Mouse (Mus musculus) embryo, embryonic 11 days (tissue): ENCODE results near the gene Krt18.

Experiments
- DNase-seq: peaks from one replicate; pipeline ENCODE4 v3.0.0-alpha.2; 2015

The Krt18 gene

GRCm38 (mm10) chr15:102012260-102012765 is 15.7 kb upstream of the Krt18 start:
- DNase-seq = no peak

DNA sequence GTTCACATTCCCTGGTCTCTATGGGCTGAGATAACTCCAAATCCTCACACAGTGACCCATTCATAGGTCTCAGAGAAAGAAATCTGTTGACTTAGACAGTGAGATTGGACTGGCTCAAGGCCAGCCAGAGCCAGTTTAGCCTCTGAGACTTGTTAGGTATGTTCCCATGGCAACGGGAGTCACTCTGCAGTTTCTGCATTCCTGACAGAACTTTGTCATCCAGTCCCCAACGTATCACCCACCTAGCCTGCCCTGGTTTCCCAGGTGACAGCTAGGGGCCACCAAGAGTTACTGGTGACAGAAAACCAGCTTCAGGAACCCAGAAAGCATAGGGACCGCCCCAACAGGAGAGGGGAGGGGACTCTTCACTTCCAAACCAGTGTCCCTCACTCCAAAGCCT is 14.3 kb upstream of the Krt18 start:
- DNase-seq = peak; percentile 72

DNA sequence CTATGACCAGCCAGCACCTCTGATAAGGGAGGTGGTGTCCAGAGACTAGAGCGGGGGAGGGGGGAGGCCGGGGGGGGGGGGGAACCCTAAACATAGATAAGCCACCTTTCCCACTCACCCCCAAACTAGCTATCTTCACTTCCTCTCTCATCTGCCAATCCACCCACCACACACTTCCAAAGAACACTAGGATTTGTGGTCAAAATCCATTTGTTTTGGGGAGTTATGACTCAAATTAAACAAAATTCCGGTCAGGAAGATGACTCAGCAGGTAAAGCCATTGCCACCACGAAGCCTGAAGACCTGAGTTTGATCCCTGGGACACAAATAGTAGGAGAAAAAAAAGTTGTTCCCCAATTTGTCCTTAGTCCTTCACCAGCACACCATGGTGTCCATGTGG is 13.1 kb upstream of the Krt18 start:
- no peak for DNase-seq

DNA sequence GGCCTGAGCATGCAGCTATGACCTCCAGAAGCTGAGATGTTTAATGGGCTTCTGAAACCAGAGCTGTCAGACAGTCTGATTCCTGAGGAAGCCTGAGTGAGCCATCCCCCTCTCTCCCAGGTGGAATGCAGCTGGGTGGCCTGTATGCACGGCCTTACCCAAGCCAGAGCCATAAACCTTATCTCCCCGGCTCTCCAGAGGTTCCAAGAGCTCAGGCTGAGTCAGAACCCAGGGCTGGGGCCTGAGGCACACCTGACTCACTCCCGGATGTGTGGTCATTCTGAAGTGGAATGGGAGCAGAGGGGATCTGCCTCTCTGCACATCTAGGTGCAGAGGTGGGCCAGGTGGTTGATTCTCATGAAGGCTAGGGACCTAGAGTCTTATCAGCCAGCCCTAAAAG is 11.9 kb upstream of the Krt18 start:
- DNase-seq = no peak

- DNase-seq = no peak
Measured at GRCm38 (mm10) chr15:102016787-102017186, 11.2 kb upstream of the Krt18 start.

- peak; percentile 64 for DNase-seq
Measured at GRCm38 (mm10) chr15:102017918-102018463, 10.0 kb upstream of the Krt18 start.

- DNase-seq = no peak
Measured at GRCm38 (mm10) chr15:102022481-102022880, 5.5 kb upstream of the Krt18 start.

DNA sequence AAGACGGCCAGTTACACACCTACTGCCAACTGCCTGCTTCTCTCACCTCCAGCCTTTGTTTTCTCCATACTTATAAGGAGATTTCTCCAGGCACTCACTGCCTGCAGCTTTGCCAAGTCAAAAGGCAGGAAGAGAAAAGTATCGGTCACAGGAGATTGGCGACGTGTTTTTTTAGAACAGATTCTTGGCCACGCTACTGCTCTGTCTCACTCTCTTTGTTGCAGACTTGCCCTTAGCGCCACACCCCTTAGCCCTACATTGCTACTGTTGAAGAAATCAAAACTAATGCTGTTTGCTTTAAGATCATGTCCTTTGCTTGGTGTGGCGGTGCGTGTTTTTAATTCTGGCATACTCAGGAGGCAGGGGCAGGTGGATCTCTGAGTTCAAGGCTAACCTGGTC is 4.1 kb upstream of the Krt18 start:
- no peak for DNase-seq

DNA sequence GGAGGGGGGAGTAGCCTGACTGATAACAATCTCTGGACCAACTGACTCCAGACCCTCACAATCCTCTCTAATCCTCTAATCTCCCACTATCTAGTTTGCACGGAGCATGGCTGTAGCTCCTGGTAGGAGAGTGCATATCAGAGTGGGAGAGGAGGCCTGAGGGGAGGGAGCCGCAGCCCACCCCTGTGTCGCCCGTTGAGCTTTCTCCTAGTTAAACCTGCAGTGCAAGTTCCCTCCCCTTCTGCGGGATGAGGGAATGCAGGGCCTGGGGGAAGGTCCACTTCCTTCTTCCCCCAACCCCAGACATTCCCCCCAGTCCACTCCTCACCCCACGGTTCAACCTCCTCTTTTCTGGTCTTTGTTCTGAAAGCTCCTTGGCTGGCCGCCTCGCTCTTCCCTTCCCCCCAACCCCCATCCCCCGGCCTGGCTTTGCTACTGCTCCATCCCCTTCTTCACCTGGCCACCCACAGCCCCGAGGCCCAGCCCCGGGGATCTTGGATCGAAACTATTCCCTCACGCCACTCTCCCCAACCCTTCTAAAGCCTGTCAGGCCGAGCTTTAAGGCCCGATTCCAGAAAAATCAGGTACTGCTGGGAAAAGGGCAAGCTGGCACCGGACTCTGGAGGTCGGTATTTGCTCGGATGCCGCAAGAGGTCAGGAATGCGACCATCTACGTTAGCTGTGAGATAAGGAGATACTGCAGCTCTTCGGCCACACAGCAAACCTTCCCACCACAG is 2.7 kb upstream of the Krt18 start:
- DNase-seq = peak; percentile 52

DNA sequence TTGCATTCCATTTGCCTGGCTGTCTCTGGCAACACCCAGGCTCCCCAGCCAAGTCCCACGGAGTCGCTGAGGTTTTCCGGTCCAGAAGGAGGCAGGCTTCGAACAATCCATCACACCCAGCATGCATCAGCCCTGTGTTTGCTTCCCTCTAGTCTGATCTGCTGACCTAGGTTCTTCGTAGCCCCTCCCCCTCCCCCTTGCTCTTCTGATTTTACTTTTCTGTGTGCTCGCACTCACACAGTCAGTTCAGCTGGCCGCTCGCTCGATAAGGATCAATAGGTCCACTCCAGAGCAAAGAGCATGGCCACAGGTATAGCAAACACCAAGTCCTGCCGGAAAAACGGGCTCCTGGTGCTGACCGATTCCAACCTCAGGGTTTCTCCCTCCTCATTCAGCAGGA is 1.6 kb upstream of the Krt18 start:
- peak; percentile 54 for DNase-seq

DNA sequence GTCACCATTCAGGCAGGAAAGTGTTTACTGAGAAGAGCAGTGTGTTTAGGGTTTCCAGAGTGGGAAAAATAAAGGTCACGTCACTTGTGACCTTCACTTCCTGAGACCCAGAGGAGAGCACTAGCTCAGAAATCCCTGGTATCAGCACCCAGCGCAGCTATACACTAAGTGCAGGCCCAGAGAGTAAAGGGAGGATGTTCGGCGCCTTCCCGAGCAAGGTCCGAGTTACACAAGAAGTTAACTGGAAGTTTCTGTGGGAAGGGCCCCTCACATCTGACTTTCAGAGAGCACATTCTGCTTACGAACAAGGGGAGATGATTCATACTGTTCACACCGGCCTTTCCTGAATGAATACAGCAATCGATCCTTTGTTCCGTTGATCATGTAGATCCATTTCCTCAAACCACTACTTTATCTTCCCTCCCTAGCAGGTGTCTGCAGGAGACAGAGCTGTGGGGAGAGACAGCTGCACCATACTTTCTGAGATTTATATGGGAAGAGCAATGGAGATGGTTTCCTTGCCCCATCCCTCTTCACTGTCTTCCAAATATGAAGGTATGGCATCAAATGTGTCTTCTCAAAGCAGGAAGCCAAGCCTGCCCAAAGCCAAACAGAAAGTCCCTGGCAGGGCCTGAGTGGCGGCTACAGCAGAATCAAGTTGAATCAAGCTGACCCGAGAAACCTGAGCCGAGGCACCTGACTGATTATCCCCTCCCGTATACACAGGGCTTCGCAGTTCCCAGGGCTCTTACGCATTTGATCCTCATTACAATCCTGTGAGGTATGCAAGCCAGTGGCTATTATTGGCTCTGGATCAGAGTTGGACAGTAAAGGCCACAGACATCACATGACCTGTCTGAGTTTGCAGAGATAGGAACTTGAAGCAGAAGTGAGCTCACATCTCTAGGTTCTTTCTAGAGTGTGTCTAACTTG is 6.4 kb downstream of the Krt18 start:
- DNase-seq = no peak

- no peak for DNase-seq
Measured at GRCm38 (mm10) chr15:102040277-102040676, 12.3 kb downstream of the Krt18 start.

DNA sequence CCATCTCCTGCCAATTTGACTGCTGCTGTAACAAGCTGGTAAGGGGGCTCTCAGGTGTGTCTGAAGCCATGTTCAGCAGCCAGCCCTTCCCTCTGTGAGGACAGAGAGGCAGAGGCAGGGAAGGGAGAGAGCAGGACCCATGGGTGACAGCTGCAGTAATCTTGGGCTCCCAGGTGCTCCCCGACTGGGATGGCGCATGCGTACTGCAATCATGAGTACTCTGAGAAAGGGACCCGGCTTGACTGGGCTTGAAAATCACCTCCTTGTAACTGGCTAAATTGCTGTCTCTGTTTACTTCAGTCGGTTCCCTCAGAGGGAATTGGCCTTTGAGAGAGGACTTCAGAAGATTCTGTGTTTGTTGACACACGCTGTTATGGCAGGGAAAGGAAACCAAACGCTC is 14.0 kb downstream of the Krt18 start:
- no peak for DNase-seq

- no peak for DNase-seq
Measured at GRCm38 (mm10) chr15:102044745-102045144, 16.8 kb downstream of the Krt18 start.

DNA sequence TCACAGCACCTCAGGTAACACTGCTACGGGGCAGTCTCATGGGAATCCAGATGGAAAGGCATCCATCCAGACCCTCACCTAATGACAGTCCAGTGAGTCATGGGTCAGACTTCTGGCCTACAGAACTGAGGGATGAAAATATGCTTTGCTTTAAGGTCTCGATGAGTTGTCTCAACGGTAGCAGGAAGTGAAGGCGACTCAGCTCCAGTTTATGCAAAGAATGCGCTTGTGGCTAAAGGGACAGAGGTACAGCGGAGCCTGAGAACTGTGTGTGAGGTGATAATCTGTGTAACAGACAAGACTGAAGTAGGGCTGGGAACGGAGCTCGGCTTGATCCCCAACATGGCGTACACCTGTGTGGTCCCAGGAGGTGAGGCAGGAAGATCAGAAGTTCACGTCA is 17.7 kb downstream of the Krt18 start:
- no peak for DNase-seq

DNA sequence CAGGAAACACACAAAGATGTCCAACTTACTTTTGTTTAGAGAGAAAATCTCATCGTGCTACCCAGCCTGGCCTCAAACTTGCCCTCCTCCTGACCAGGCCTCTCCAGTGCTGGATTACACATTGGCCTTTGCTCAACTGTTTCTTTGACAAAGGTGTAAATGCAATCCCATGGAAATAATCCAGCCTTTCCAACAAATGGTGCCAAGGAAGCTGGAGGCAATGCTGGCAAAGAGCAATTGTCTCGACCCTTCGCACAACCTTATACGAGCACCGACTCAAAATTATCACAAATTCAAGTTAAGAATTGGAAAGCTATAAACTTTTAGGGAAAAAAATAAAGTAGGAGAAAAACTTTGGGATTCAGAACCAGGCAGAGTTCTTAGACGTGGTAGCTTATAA is 20.0 kb downstream of the Krt18 start:
- no peak for DNase-seq

- no peak for DNase-seq
Measured at GRCm38 (mm10) chr15:102049871-102050270, 21.9 kb downstream of the Krt18 start.

GRCm38 (mm10) chr15:102051920-102052683 is 24.1 kb downstream of the Krt18 start:
- DNase-seq = peak; percentile 87

DNA sequence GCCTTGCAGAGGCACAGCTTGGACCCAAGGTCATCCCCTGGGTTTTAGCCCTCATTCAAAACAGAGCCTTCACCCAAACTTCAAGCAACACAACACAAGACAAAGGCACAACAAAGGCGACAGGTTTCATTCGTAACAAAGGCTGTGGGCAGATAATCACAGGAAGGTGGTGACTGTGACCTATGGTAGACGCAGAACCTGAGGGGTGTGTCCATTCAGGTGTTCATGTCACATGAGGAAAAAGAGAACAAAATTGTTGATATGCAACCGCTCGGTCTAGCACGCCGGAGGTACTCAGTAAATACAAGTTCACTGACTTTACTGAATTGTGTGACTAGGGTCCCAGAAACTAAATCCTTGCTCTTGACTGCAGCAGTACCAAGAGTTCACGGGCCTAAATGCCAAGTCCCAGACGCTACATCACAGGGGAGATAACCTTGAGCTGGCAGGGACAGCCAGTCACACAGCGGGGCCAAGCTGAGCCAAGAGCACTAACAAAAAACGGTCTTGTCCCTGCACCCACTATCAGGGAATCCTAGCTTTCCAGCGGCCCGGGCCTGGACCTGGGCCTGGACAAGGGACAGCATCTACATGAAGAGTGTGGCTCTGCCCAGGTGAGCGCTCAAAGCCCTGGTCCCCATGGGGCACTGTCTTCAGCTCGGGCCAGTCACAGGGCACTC is 28.7 kb downstream of the Krt18 start:
- no peak for DNase-seq

DNA sequence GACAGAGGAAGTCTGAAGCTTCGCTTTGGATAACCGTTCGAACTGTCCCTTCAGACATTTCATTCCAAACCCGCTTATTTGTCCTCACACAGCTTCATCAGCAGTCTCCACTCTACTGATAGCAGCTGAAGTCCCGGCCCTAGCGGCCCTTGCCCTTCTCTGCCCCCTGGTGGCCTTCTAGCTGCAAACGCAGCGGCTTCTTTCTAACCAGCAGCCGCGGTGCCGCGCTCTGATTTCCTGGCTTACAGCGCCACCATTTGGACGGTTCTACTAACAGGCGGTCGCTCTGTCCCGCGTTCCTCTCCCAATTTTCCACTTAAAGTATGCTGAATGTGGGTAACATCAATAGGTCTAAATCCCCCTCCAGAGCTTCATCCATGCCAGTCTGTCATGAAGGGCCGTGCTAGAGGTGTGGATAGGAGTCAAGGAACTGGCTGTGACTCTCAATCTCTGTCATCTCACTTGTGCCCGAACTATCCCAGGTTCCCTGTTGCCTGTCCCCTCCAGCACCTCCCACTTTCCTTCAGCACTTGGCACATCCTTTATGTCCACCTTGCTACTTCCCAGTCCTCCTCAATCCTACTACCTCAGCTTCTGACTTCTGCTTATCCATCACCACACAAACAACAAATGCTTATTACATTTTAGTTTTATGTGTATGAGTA is 37.8 kb downstream of the Krt18 start:
- peak; percentile 96 for DNase-seq
